Mouse (Mus musculus) midbrain, embryonic 14.5 days (tissue): ENCODE measurements at regions not wholly inside any gene's neighbourhood (a gene's known extent, or its start where the extent isn't known, plus 50 kb on each side); places are given as distances from the start of the nearest gene placed in this dataset.
A peak's percentile ranks its signal among the peaks of the same experiment; 100 is the strongest.

Source experiments
- ATAC-seq: fragments of 200-750 bp; cut with Nextera tagmentation; 2 replicates; pipeline ENCODE4 v1.8.0; 2017; ENCODE audit warnings: moderate number of reproducible peaks, moderate library complexity; ENCODE audit not compliant: low FRiP score, low TSS enrichment
- DNase-seq: peaks from one replicate; pipeline ENCODE4 v3.0.0-alpha.2; 2015
- H3K27ac ChIP-seq: fragments of 300-500 bp; sonication (generic); replicated peaks from 2 replicates; pipeline ENCODE4 v1.5.1; 2014; ENCODE audit warnings: mild to moderate bottlenecking, low read depth, low read length, moderate library complexity
- H3K27me3 ChIP-seq: fragments of 300-500 bp; sonication (generic); 2 replicates; pipeline ENCODE4 v1.6.1; 2014; ENCODE audit warnings: low read length, control low read depth, mixed read lengths; ENCODE audit not compliant: control insufficient read depth, insufficient read depth
- H3K36me3 ChIP-seq: fragments of 300-500 bp; sonication (generic); 2 replicates; pipeline ENCODE4 v1.6.1; 2014; ENCODE audit warnings: low read length, control low read depth; ENCODE audit not compliant: control insufficient read depth, insufficient read depth
- H3K4me1 ChIP-seq: fragments of 300-500 bp; sonication (generic); 2 replicates; pipeline ENCODE4 v1.6.1; 2014; ENCODE audit warnings: mild to moderate bottlenecking, antibody characterized with exemption, low read length, control low read depth; ENCODE audit not compliant: control insufficient read depth, insufficient read depth
- H3K4me2 ChIP-seq: fragments of 300-500 bp; sonication (generic); 2 replicates; pipeline ENCODE4 v1.6.1; 2014; ENCODE audit warnings: mild to moderate bottlenecking, low read length, moderate library complexity
- H3K4me3 ChIP-seq: fragments of 300-500 bp; sonication (generic); replicated peaks from 2 replicates; pipeline ENCODE4 v1.5.1; 2014; ENCODE audit warnings: low read depth, low read length
- H3K9ac ChIP-seq: fragments of 300-500 bp; sonication (generic); replicated peaks from 2 replicates; pipeline ENCODE4 v1.6.1; 2014; ENCODE audit warnings: mild to moderate bottlenecking, low read length, moderate library complexity
- H3K9me3 ChIP-seq: fragments of 300-500 bp; sonication (generic); 2 replicates; pipeline ENCODE4 v1.6.1; 2016; ENCODE audit warnings: low read length, control low read depth, mixed read lengths; ENCODE audit not compliant: control insufficient read depth
- WGBS: fragments of 180-500 bp; shearing (Covaris S2); extraction: QIAGEN DNeasy Blood & Tissue Kit; methylation state at CpG from one replicate; pipeline ENCODE4 v1.1.7; 2014; 5-methylcytosine and 5-hydroxymethylcytosine counted together

- no peak overlapping the region for H3K4me2 ChIP-seq
- no peaks in the 10 kb centered on the region for H3K36me3 ChIP-seq
- H3K4me1 ChIP-seq: no peaks in the 10 kb centered on the region
- H3K9ac ChIP-seq: no peak overlapping the region
- no peaks in the 10 kb centered on the region for H3K27me3 ChIP-seq
- 39% methylated on average over 6 of the region's 6 CpGs for WGBS
- ATAC-seq (no peak), DNase-seq (no peak)
- no peak overlapping the region for H3K27ac ChIP-seq
- H3K9me3 ChIP-seq: no peaks in the 10 kb centered on the region
- H3K4me3 ChIP-seq: no peak overlapping the region
These were observed 92.0 kb downstream of the Cdc5l start for GRCm38 (mm10) chr17:45341573-45341972.

- Histone ChIP-seq H3K4me3 (no peak overlapping the region), H3K9ac (no peak overlapping the region), H3K4me2 (no peak overlapping the region), H3K27me3 (no peaks in the 10 kb centered on the region), H3K4me1 (no peaks in the 10 kb centered on the region), H3K36me3 (no peaks in the 10 kb centered on the region), H3K27ac (no peak overlapping the region), H3K9me3 (no peaks in the 10 kb centered on the region)
- no peak for ATAC-seq
- WGBS: 85% methylated on average over 4 of the region's 4 CpGs
- DNase-seq: no peak
These were observed 92.7 kb downstream of the Cdc5l start for GRCm38 (mm10) chr17:45340851-45341250.

- no peak overlapping the region for H3K4me2 ChIP-seq
- H3K36me3 ChIP-seq: no peaks in the 10 kb centered on the region
- H3K9me3 ChIP-seq: no peaks in the 10 kb centered on the region
- ATAC-seq (no peak), DNase-seq (no peak)
- no peak overlapping the region for H3K9ac ChIP-seq
- no peaks in the 10 kb centered on the region for H3K4me1 ChIP-seq
- H3K27me3 ChIP-seq: no peaks in the 10 kb centered on the region
- no peak overlapping the region for H3K27ac ChIP-seq
- H3K4me3 ChIP-seq: no peak overlapping the region
- 76% methylated on average over 11 of the region's 11 CpGs for WGBS
These were observed 94.3 kb downstream of the Cdc5l start for GRCm38 (mm10) chr17:45339226-45339625.

- Histone ChIP-seq H3K27me3 (no peaks in the 10 kb centered on the region), H3K9ac (no peak overlapping the region), H3K36me3 (no peaks in the 10 kb centered on the region), H3K4me1 (no peaks in the 10 kb centered on the region), H3K4me3 (no peak overlapping the region), H3K27ac (no peak overlapping the region), H3K9me3 (no peaks in the 10 kb centered on the region), H3K4me2 (no peak overlapping the region)
- WGBS: 85% methylated on average over 4 of the region's 4 CpGs
- ATAC-seq: no peak
- no peak for DNase-seq
These were observed 95.5 kb downstream of the Cdc5l start for GRCm38 (mm10) chr17:45338086-45338485.

GRCm38 (mm10) chr17:45335586-45336151 lies 97.9 kb downstream of the Cdc5l start:
- DNase-seq (no peak), ATAC-seq (no peak)
- WGBS: 95% methylated on average over 9 of the region's 9 CpGs
- Histone ChIP-seq H3K9ac (no peak overlapping the region), H3K27ac (no peak overlapping the region), H3K36me3 (no peaks in the 10 kb centered on the region), H3K27me3 (no peaks in the 10 kb centered on the region), H3K9me3 (no peaks in the 10 kb centered on the region), H3K4me3 (no peak overlapping the region), H3K4me1 (no peaks in the 10 kb centered on the region), H3K4me2 (no peak overlapping the region)

- DNase-seq (no peak), ATAC-seq (no peak)
- Histone ChIP-seq H3K36me3 (no peaks in the 10 kb centered on the region), H3K4me3 (no peak overlapping the region), H3K27me3 (no peaks in the 10 kb centered on the region), H3K27ac (no peak overlapping the region), H3K4me2 (no peak overlapping the region), H3K4me1 (no peaks in the 10 kb centered on the region), H3K9ac (no peak overlapping the region), H3K9me3 (no peaks in the 10 kb centered on the region)
- 65% methylated on average over 13 of the region's 13 CpGs for WGBS
These were observed 98.7 kb downstream of the Cdc5l start for GRCm38 (mm10) chr17:45334732-45335381.

GRCm38 (mm10) chr17:45332321-45332720 lies 101.2 kb downstream of the Cdc5l start:
- Histone ChIP-seq H3K4me2 (no peak overlapping the region), H3K27me3 (no peaks in the 10 kb centered on the region), H3K36me3 (no peaks in the 10 kb centered on the region), H3K4me1 (no peaks in the 10 kb centered on the region), H3K27ac (no peak overlapping the region), H3K9me3 (no peaks in the 10 kb centered on the region), H3K9ac (no peak overlapping the region), H3K4me3 (no peak overlapping the region)
- no peak for DNase-seq
- ATAC-seq: no peak
- 72% methylated on average over 12 of the region's 12 CpGs for WGBS

- no peak for ATAC-seq
- Histone ChIP-seq H3K4me2 (no peak overlapping the region), H3K36me3 (no peaks in the 10 kb centered on the region), H3K9ac (no peak overlapping the region), H3K9me3 (no peaks in the 10 kb centered on the region), H3K27me3 (no peaks in the 10 kb centered on the region), H3K4me3 (no peak overlapping the region), H3K4me1 (peaks cover 6% of the 10 kb centered on the region; the same call in 1 of the 2 replicates), H3K27ac (no peak overlapping the region)
- WGBS: 78% methylated on average over 9 of the region's 9 CpGs
- no peak for DNase-seq
These were observed 104.3 kb downstream of the Cdc5l start for GRCm38 (mm10) chr17:45329241-45329640.

GRCm38 (mm10) chr17:45326726-45327125 lies 106.8 kb downstream of the Cdc5l start:
- Histone ChIP-seq H3K4me1 (peaks cover 6% of the 10 kb centered on the region; the same call in 1 of the 2 replicates), H3K27ac (no peak overlapping the region), H3K4me2 (no peak overlapping the region), H3K27me3 (no peaks in the 10 kb centered on the region), H3K9me3 (no peaks in the 10 kb centered on the region), H3K36me3 (no peaks in the 10 kb centered on the region), H3K4me3 (no peak overlapping the region), H3K9ac (no peak overlapping the region)
- WGBS: 38% methylated on average over 10 of the region's 10 CpGs
- ATAC-seq (no peak; the same call in 1 of the 2 replicates), DNase-seq (peak; percentile 38)
